Mouse (Mus musculus): ENCODE data around the gene Cyp4f17. TPM values are rescaled to one million over a fixed set of nuclear protein-coding genes. Genes with fewer than 3 reads are reported as not detected.

Cyp4f17 gene
- polyA plus RNA-seq (2012; rRNA removed; ENCODE audit: low replicate concordance): 25.1 and 34.2 TPM in 2 replicates

DNA sequence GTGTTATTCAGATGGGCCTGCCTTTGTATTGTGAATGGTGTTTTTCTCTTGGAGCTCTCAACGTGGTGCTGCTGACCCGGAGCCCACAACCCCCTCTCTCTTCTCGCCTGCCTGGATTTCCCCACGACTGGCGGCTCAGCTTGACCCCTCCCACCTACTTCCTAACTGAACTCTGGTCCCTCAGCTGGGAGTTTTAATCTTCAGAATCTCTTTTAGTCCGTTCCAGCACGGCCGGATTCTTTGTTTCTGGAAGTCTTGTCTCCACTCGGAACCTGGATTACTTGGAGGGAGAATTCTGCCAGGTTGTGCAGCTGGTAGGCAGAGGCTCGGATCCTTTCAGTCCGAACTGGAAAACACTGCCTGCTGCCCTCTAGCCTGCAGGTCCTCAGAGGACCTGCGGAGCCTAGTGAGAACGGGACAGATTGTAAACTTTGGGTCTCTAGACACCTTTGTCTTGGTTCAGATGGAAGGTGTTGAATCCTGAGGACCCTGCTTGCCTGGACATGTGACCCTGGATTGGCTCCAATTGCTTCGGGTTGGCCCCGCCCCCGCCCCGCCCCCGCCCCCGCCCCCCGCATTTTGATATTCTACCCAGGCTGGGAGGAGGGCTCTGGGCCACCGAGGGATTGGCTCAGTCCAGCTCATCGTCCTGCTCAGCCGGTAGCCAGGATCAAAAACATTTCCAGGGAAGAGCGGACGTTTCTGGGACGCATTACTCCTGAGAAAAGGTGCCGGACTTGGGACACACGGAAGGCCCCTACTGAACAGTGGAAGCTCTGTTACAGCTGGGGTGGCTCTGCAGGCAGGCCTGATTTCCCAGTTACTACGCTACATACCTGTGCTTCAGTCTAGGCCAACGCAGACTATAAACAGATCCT is at the start of gene Cyp4f17:
Cyp4f17 (plus strand) TSS at position 200 of the 878 bp plus-strand sequence.

DNA sequence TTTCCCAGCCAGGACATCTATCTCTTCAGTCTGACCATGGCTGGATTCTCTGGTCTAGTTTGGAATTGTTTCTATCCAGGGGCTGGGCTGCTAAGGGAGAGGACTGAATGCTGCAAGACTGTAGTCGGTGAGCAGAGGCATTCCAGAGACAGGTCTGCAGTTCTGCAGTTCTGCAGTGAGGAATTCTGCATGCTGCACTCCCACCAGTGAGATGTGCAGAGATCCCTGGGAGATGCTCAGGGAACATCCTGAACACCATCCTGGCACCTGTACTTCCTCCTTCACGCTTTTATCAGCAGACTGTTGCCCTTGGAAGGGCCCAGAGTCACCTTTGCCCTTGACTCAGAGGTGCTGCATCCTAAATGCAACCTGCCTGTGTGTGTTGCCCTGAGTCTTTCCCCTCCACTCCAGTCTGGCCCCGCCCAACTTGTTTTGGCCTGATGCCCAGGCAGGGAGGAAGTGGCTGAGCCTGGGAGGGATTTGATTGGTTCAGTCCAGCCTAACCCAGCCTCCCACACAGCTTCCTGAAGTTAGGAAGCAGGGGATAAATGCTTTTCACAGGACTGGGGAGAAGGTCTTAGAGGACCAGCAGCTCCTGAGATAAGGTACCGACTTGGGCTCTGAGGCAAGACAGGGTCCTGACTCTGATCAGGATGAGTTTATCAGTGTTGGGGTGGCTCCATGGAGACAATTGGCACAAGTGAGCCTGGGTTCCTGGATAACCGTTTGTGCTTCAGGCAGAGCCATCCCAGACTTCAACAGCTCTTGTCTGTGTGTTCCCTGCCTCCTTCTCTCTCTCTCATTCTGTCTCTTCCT is 30.4 kb downstream of the Cyp4f17 start, which contains the start of gene Cyp4f16:
Cyp4f16 (plus strand) TSS at position 508 of the 816 bp plus-strand sequence.

Other genes starting within 250 kb of the Cyp4f17 start
- gene Brd4, start 221.3 kb upstream of the Cyp4f17 start, polyA plus RNA-seq (2012; rRNA removed; ENCODE audit: low replicate concordance): 23.2 and 39.1 TPM in 2 replicates
- gene Akap8, start 184.8 kb upstream of the Cyp4f17 start, polyA plus RNA-seq (2012; rRNA removed; ENCODE audit: low replicate concordance): 47.7 and 91.4 TPM in 2 replicates
- 89.6 and 127 TPM in 2 replicates for gene Akap8l, start 155.4 kb upstream of the Cyp4f17 start, polyA plus RNA-seq (2012; rRNA removed; ENCODE audit: low replicate concordance)
- 31.6 and 59.8 TPM in 2 replicates for gene Wiz, start 116.6 kb upstream of the Cyp4f17 start, polyA plus RNA-seq (2012; rRNA removed; ENCODE audit: low replicate concordance)
- 4.1 and 8.3 TPM in 2 replicates for gene Rasal3, start 102.5 kb upstream of the Cyp4f17 start, polyA plus RNA-seq (2012; rRNA removed; ENCODE audit: low replicate concordance)
- 0.90 and 2.3 TPM in 2 replicates for gene Pglyrp2, start 81.9 kb upstream of the Cyp4f17 start, polyA plus RNA-seq (2012; rRNA removed; ENCODE audit: low replicate concordance)
- 0.48 and 0.83 TPM in 2 replicates for gene Cyp4f39, start 53.3 kb upstream of the Cyp4f17 start, polyA plus RNA-seq (2012; rRNA removed; ENCODE audit: low replicate concordance)
- gene Cyp4f16, start 30.5 kb downstream of the Cyp4f17 start, polyA plus RNA-seq (2012; rRNA removed; ENCODE audit: low replicate concordance): 23.3 and 27.7 TPM in 2 replicates
- not detected in 2 replicates for gene Cyp4f37, start 115.3 kb downstream of the Cyp4f17 start, polyA plus RNA-seq (2012; rRNA removed; ENCODE audit: low replicate concordance)
- 0.06 TPM in 1 of 2 replicates, not detected in the other for gene Cyp4f40, start 152.8 kb downstream of the Cyp4f17 start, polyA plus RNA-seq (2012; rRNA removed; ENCODE audit: low replicate concordance)
- 0.62 TPM in 1 of 2 replicates, not detected in the other for gene Cyp4f15, start 179.6 kb downstream of the Cyp4f17 start, polyA plus RNA-seq (2012; rRNA removed; ENCODE audit: low replicate concordance)